Mouse (Mus musculus) embryo, embryonic 10 days (tissue): Measurements from ENCODE around the gene Osbpl11.
A peak's percentile ranks its signal among the peaks of the same experiment; 100 is the strongest.
"Not testable (repeated sequence)": the region's sequence is repeated elsewhere in the genome, so short reads cannot be mapped to it uniquely, and the experiment has no call there.

Experiments used
- DNase-seq: peaks from one replicate; pipeline ENCODE4 v3.0.0-alpha.2; 2015; ENCODE audit warnings: low spot score

Osbpl11 gene

DNA sequence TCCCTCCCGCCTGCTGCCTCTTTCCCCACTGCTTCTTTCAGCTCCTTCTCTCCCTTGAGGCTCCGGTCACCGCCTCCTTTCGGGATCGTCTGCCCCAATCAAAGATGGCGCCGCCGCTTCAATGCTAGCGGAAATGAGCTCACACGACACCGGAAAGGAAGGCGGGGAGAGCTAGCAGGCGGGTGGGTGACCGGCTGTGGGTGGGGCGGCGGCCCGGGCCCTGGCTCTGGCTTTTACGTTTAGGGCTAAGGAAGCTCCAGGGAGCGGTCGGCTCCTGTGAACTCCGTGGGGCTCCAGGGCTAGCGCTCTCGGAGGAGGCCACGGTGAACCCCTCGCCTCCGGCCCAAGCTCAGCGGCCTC, at the start of gene Osbpl11:
Gene Osbpl11, plus strand, starts transcription at position 171 of the 360 bp plus-strand sequence.
- peak; percentile 99 for DNase-seq

DNA sequence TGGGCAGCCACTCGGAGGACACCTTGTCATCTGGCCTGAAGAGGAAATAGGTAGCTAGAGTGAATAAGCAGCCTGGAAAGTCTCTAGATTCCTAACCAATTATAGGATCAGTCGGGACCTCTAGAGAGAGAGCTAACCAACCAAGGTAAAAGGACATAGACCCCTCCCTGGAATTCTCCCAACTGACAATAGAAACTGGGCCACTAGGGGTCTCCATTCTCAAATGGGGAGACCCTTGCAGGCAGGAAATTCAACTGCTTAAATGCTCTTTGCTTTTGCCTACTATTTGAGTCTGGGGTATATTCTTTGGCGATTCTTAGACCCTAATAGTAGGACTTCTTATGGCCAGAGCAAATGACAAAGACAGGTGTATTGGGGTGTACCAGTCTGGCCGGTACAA, 49.7 kb upstream of the Osbpl11 start:
- DNase-seq: no peak

- DNase-seq: not testable (repeated sequence)
Observed at GRCm38 (mm10) chr16:33139061-33139460, 45.8 kb upstream of the Osbpl11 start.

GRCm38 (mm10) chr16:33141758-33142280, 43.1 kb upstream of the Osbpl11 start:
- DNase-seq: no peak

GRCm38 (mm10) chr16:33143452-33143851, 41.4 kb upstream of the Osbpl11 start:
- no peak for DNase-seq

GRCm38 (mm10) chr16:33146185-33146584, 38.7 kb upstream of the Osbpl11 start:
- no peak for DNase-seq

GRCm38 (mm10) chr16:33148135-33148534, 36.7 kb upstream of the Osbpl11 start:
- no peak for DNase-seq

GRCm38 (mm10) chr16:33150875-33151274, 34.0 kb upstream of the Osbpl11 start:
- not testable (repeated sequence) for DNase-seq

GRCm38 (mm10) chr16:33151558-33151957, 33.3 kb upstream of the Osbpl11 start:
- no peak for DNase-seq

GRCm38 (mm10) chr16:33154992-33155391, 29.9 kb upstream of the Osbpl11 start:
- DNase-seq: peak; percentile 46

GRCm38 (mm10) chr16:33158006-33158405, 26.9 kb upstream of the Osbpl11 start:
- no peak for DNase-seq

DNA sequence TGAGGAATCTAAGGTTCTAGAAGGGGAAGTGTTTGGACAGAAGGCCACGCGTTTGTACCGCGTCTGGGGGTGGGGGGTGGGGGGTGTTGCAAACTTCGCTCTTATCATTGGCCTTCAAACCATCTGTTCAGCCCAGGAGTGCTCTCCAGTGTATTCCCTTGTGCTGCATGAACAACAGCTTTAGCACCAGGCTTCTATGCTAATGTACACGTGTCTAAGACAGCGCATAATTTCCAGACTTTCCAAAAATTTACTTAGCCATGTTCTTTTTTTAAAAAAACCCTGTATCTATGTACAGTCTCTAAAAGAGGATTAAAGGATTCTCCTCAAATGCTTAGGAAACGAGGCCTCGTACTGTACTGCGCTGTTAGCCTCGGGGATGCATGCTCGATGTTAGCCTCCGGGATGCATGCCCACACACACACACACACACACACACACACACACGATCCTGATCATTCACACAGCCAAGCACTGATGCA, 26.2 kb upstream of the Osbpl11 start:
- DNase-seq: no peak

DNA sequence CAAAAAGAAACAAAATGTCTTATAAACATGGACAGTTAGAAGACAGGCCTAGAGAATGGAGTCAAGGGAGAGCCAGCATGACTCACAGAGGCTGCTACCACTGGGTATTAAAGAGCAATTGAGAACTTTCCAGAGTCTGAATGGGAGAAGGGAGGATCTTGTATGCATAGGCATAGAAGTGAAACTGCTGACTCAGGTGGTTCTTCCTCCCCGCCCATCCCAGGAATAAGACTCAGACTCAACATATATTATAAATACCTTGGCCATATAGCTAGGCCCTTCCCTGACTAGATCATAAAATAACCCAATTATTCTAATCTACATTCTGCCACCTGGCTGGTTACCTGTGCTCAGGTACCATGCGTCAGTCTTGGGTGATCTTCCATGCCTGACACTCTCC, 25.5 kb upstream of the Osbpl11 start:
- no peak for DNase-seq

GRCm38 (mm10) chr16:33163330-33164090, 21.4 kb upstream of the Osbpl11 start:
- no peak for DNase-seq

DNA sequence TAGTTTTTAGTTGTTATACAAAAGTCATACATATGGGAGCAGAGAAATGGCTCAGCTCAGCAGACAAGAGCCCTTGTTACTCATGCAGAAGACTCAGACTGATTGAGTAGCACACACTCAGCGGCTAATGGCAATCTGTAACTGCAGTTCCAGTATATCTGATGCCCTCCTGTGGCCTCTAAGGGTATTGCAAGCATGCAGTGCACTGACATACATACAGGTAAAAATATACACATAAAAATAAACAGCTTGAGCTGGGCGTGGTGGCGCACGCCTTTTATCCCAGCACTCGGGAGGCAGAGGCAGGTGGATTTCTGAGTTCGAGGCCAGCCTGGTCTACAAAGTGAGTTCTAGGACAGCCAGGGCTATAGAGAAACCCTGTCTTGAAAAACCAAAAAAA, 18.6 kb upstream of the Osbpl11 start:
- peak; percentile 60 for DNase-seq

GRCm38 (mm10) chr16:33167537-33167936, 17.3 kb upstream of the Osbpl11 start:
- DNase-seq: no peak

DNA sequence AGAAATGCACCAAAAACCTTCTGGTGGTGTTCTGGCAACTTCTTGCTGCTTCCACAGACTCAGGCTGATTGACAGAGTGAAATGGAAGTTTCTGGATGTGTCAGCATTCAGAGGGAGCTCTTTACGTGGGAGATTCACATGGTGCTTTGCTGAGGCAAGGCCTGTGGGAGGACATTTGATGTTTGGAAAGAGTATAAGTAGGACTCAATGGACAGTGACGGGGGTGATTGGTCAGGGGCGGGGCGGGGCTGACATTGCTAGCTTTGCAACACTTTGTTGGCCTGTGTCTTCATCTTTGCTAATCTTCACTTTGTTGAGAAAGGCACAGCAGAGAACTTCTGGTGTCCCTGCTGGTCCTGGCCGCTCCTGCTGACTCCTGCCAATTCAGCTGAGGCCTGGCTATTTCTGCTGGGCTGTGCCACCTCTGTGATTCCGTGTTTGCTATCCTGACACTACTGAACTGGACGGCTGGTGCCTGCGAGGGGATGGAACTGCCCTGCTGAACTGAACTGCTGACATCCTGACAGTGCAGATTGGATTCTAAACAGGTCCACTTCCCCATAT, 15.3 kb upstream of the Osbpl11 start:
- DNase-seq: no peak

GRCm38 (mm10) chr16:33170716-33171587, 13.9 kb upstream of the Osbpl11 start:
- no peak for DNase-seq

GRCm38 (mm10) chr16:33171800-33172199, 13.1 kb upstream of the Osbpl11 start:
- no peak for DNase-seq

DNA sequence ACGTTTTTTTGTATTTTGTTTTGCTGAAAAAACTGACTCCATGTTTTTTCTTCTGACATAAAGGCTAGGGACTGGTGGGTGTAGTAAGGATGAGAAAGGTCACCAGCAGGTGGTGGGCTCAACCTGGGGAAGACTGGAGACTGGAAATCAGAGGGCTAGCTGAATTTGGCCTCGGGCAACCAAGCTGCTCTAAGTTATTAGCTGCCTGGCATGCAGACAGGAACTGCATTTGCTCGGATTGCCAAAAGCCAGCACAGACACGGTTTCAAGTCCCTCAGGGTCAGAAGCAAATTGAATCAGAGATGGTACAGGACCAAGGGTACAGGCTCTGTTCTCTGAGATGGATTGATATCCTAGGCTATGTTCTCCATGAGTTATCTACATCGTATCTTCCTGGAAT, 11.7 kb upstream of the Osbpl11 start:
- no peak for DNase-seq

DNA sequence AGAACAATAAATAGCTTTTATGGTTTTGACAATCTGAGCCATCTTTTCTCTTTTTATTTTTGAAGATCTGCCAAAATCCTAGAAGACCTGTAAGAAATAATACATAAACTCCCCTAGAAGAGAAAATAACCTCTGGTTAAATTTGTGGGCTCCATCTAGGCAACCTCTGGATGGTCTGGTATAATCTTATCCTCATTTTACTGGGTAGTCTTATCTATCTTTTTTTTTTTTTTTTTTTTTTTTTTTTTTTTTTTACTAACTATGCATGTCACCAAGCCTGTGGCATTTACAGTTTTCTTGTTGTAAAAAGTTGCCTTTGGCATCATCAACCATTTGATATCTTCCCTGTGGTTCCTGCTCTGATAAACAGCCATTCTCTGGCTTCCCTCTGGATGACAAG, 10.2 kb upstream of the Osbpl11 start:
- DNase-seq: no peak

- not testable (repeated sequence) for DNase-seq
Observed at GRCm38 (mm10) chr16:33176831-33177230, 8.0 kb upstream of the Osbpl11 start.
